In the genomic region with DNA sequence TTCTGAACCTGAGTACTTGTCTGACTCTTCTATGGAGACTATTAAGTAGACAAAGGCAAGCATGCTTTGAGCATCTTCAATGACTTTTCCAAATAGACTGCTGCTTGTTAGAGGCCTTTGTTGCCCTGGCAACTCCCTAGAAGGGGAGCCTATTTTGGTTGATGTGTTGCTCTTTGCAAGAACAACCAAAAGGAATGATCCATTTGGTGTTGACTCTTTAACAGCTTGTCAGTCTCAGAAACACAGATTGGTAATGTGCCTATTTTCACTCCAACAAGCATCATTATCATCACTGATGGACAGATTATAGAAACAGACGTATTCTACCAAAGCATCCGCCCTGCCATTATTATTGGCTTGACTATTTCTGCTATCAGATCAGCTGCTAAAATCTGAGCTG, we compare ENCODE assay signal across 19 mouse cellular contexts.
DNase-seq lines count a peak whose midpoint lies in the region; ATAC-seq lines count a peak whose summit lies in the region.
"Had no signal": no experiment of that assay in that cellular context is flagged by ENCODE, and none has a peak within 500 bp of the region (broad histone marks: within the 10 kb centered on the region; RNA-seq: fewer than 3 reads in every experiment).

No protein-coding gene starts in this region.

- H3K4me1 ChIP-seq in forebrain, embryonic 14.5 days (ENCODE audit: control insufficient read depth, insufficient read depth, low read length), result no peaks in the 10 kb centered on the region
- H3K4me1 ChIP-seq in forebrain, embryonic 12.5 days, result no peaks in the 10 kb centered on the region
- no peaks in the 10 kb centered on the region for H3K4me1 ChIP-seq in hindbrain, embryonic 11.5 days (replicated peaks; ENCODE audit: control insufficient read depth, insufficient read depth, low read length)
- H3K4me1 ChIP-seq: embryonic facial prominence, embryonic 13.5 days; forebrain, embryonic 13.5 days; hindbrain, embryonic 12.5 days had no signal

- H3K9me3 ChIP-seq in forebrain, embryonic 14.5 days (replicated peaks; ENCODE audit: control insufficient read depth, low read length), result no peaks in the 10 kb centered on the region
- no peaks in the 10 kb centered on the region for H3K9me3 ChIP-seq in forebrain, embryonic 12.5 days
- H3K9me3 ChIP-seq in hindbrain, embryonic 11.5 days (ENCODE audit: control insufficient read depth, low read length), result no peaks in the 10 kb centered on the region
- H3K9me3 ChIP-seq: embryonic facial prominence, embryonic 13.5 days; forebrain, embryonic 13.5 days; heart, embryonic 13.5 days; hindbrain, embryonic 12.5 days had no signal

- no peaks in the 10 kb centered on the region for H3K36me3 ChIP-seq in forebrain, embryonic 14.5 days (ENCODE audit: control insufficient read depth, insufficient read depth, low read length)
- no peaks in the 10 kb centered on the region for H3K36me3 ChIP-seq in forebrain, embryonic 12.5 days (replicated peaks)
- H3K36me3 ChIP-seq in hindbrain, embryonic 11.5 days (ENCODE audit: control insufficient read depth, insufficient read depth, low read length), result no peaks in the 10 kb centered on the region
- H3K36me3 ChIP-seq: embryonic facial prominence, embryonic 13.5 days; heart, embryonic 13.5 days; hindbrain, embryonic 12.5 days had no signal

- H3K4me2 ChIP-seq in forebrain, embryonic 14.5 days (ENCODE audit: low read length), result no peak overlapping the region
- no peak overlapping the region for H3K4me2 ChIP-seq in forebrain, embryonic 12.5 days
- no peak overlapping the region for H3K4me2 ChIP-seq in hindbrain, embryonic 11.5 days (replicated peaks; ENCODE audit: low read depth, low read length)
- H3K4me2 ChIP-seq: embryonic facial prominence, embryonic 13.5 days; forebrain, embryonic 13.5 days; heart, embryonic 13.5 days; hindbrain, embryonic 12.5 days had no signal

- H3K9ac ChIP-seq in forebrain, embryonic 14.5 days (ENCODE audit: low read length), result no peak overlapping the region
- no peak overlapping the region for H3K9ac ChIP-seq in forebrain, embryonic 12.5 days
- no peak overlapping the region for H3K9ac ChIP-seq in hindbrain, embryonic 11.5 days (ENCODE audit: low read depth, low read length)
- H3K9ac ChIP-seq: embryonic facial prominence, embryonic 13.5 days; forebrain, embryonic 13.5 days; heart, embryonic 13.5 days; hindbrain, embryonic 12.5 days had no signal

- no peak overlapping the region for H3K27ac ChIP-seq in forebrain, embryonic 14.5 days (ENCODE audit: low read depth, low read length)
- no peak overlapping the region for H3K27ac ChIP-seq in forebrain, embryonic 12.5 days
- no peak overlapping the region for H3K27ac ChIP-seq in hindbrain, embryonic 11.5 days (ENCODE audit: low read depth, low read length)
- H3K27ac ChIP-seq: embryonic facial prominence, embryonic 13.5 days; forebrain, embryonic 13.5 days; heart, embryonic 13.5 days; hindbrain, embryonic 12.5 days had no signal

- no peak for ATAC-seq in forebrain, embryonic 14.5 days
- no peak for ATAC-seq in forebrain, embryonic 12.5 days (ENCODE audit: low FRiP score)
- no peak for ATAC-seq in hindbrain, embryonic 11.5 days (ENCODE audit: low FRiP score)
- ATAC-seq: forebrain, embryonic 13.5 days; hindbrain, embryonic 16.5 days; inflammation-experienced regulatory T-cells, adult 6 months had no signal

- WGBS in forebrain, embryonic 14.5 days, result 84% methylated on average over 2 of the region's 2 CpGs
- WGBS in forebrain, embryonic 12.5 days, result 93% methylated on average over 2 of the region's 2 CpGs
- WGBS in hindbrain, embryonic 11.5 days, result 93% methylated on average over 2 of the region's 2 CpGs

- H3K27me3 ChIP-seq in forebrain, embryonic 14.5 days (replicated peaks; ENCODE audit: control insufficient read depth, insufficient read depth, low read length), result no peaks in the 10 kb centered on the region
- no peaks in the 10 kb centered on the region for H3K27me3 ChIP-seq in forebrain, embryonic 12.5 days
- H3K27me3 ChIP-seq in hindbrain, embryonic 11.5 days (ENCODE audit: control insufficient read depth, insufficient read depth, low read length), result no peaks in the 10 kb centered on the region
- H3K27me3 ChIP-seq: embryonic facial prominence, embryonic 13.5 days; forebrain, embryonic 13.5 days; heart, embryonic 13.5 days; hindbrain, embryonic 12.5 days had no signal

- peak; percentile 16 for DNase-seq in forebrain, embryonic 14.5 days (ENCODE audit: low spot score)
- peak; percentile 4 to 69 for DNase-seq in layer of hippocampus, adult 18-20 months (ENCODE audit: low spot score in 2 of 2)
- no peak for DNase-seq in layer of hippocampus, postnatal 25 days (ENCODE audit: extremely low spot score in 1 of 2, low spot score in 1 of 2)
- peak; percentile 2 to 5 for DNase-seq in layer of hippocampus, postnatal 36 days
- DNase-seq in right cerebral cortex, postnatal 25 days, result no peak
- DNase-seq in hindbrain, embryonic 11.5 days (ENCODE audit: low spot score), result no peak
- DNase-seq: adrenal gland, postnatal 10 days; cerebellum, adult 18-20 months; cerebellum, adult 9-11 months; cerebellum, postnatal 36 days; gastrocnemius, postnatal 10 days; heart, postnatal 36 days had no signal

- no peak overlapping the region for H3K4me3 ChIP-seq in forebrain, embryonic 14.5 days (ENCODE audit: low read depth, low read length)
- H3K4me3 ChIP-seq in forebrain, embryonic 12.5 days (replicated peaks), result no peak overlapping the region
- no peak overlapping the region for H3K4me3 ChIP-seq in hindbrain, embryonic 11.5 days (ENCODE audit: low read depth, low read length)
- H3K4me3 ChIP-seq: embryonic facial prominence, embryonic 13.5 days; forebrain, embryonic 13.5 days; heart, embryonic 13.5 days; hindbrain, embryonic 12.5 days had no signal

Comparison
In these comparisons a context has a peak if more than half of its experiments do, and no peak if none do; other contexts are left out.
1. DNase-seq: peak in forebrain, embryonic 14.5 days (single experiment), layer of hippocampus, adult 18-20 months (2 of 2) and layer of hippocampus, postnatal 36 days (2 of 2); none in layer of hippocampus, postnatal 25 days (0 of 2), right cerebral cortex, postnatal 25 days (single experiment) and hindbrain, embryonic 11.5 days (single experiment).